Mouse (Mus musculus) layer of hippocampus, postnatal 10 days (tissue): ENCODE measurements around the gene Nisch. TPM values are rescaled to one million over a fixed set of nuclear protein-coding genes. Genes with fewer than 3 reads are reported as not detected.

Experiments
- DNase-seq, 2 experiments: peaks; one replicate each; pipeline ENCODE4 v3.0.0; 2021; ENCODE audit warnings: low spot score in 2 of 2
- total RNA-seq, 2 experiments: library from RNA; stranded (reverse); gene quantifications; 2 replicates each; pipeline ENCODE4 v1.2.3; 2021

Gene Nisch
- total RNA-seq, 2 experiments from 2014 or later, result 424 to 481 TPM

GRCm38 (mm10) chr14:31217666-31218065, 920 bp upstream of the Nisch start, which contains the start of gene Sema3g:
Gene Sema3g, plus strand, starts transcription at chr14:31217860.
- peak; percentile 26 to 28 for DNase-seq

- DNase-seq, result peak; percentile 70 to 74
These were observed 1.4 kb downstream of the Nisch start for GRCm38 (mm10) chr14:31215157-31216002.

GRCm38 (mm10) chr14:31214684-31215083, 2.1 kb downstream of the Nisch start:
- DNase-seq, result no peak

GRCm38 (mm10) chr14:31213868-31214267, 2.9 kb downstream of the Nisch start:
- DNase-seq, result no peak

- no peak for DNase-seq
These were observed 4.2 kb downstream of the Nisch start for GRCm38 (mm10) chr14:31212499-31212898.

- no peak for DNase-seq
These were observed 4.9 kb downstream of the Nisch start for GRCm38 (mm10) chr14:31211854-31212253.

- no peak for DNase-seq
These were observed 7.6 kb downstream of the Nisch start for GRCm38 (mm10) chr14:31209133-31209557.

GRCm38 (mm10) chr14:31208084-31208483, 8.7 kb downstream of the Nisch start, which contains the start of gene Tnnc1:
Gene Tnnc1, plus strand, starts transcription at chr14:31208312.
- no peak for DNase-seq

GRCm38 (mm10) chr14:31207070-31207830, 9.5 kb downstream of the Nisch start:
- DNase-seq, result no peak

- peak; percentile 92 to 97 for DNase-seq
These were observed 10.2 kb downstream of the Nisch start for GRCm38 (mm10) chr14:31206472-31206981.

- DNase-seq, result peak; percentile 57 to 58
These were observed 10.9 kb downstream of the Nisch start for GRCm38 (mm10) chr14:31205562-31206467.

- no peak for DNase-seq
These were observed 11.5 kb downstream of the Nisch start for GRCm38 (mm10) chr14:31205244-31205561.

GRCm38 (mm10) chr14:31204844-31205243, 11.9 kb downstream of the Nisch start:
- DNase-seq, result no peak

- no peak for DNase-seq
These were observed 16.7 kb downstream of the Nisch start for GRCm38 (mm10) chr14:31200038-31200437.

GRCm38 (mm10) chr14:31199599-31199998, 17.1 kb downstream of the Nisch start:
- no peak for DNase-seq

- DNase-seq, result no peak
These were observed 18.9 kb downstream of the Nisch start for GRCm38 (mm10) chr14:31197547-31198516.

GRCm38 (mm10) chr14:31195968-31196367, 20.8 kb downstream of the Nisch start:
- DNase-seq, result peak in 1 of 2 experiments; percentile 44

- no peak for DNase-seq
These were observed 21.2 kb downstream of the Nisch start for GRCm38 (mm10) chr14:31195521-31195920.

- peak in 1 of 2 experiments; percentile 39 for DNase-seq
These were observed 21.7 kb downstream of the Nisch start for GRCm38 (mm10) chr14:31194891-31195513.
